Mouse (Mus musculus) thymus, adult 2 months (tissue): ENCODE measurements at regions not wholly inside any gene's neighbourhood (a gene's known extent, or its start where the extent isn't known, plus 50 kb on each side); places are given as distances from the start of the nearest gene placed in this dataset.

Experiments used
- DNase-seq: peaks from one replicate; pipeline ENCODE4 v3.0.0; 2021
- H3K27ac ChIP-seq: fragments of 200-500 bp; 2 replicates; pipeline ENCODE4 v1.5.1; 2012; ENCODE audit warnings: low read length, control low read depth; ENCODE audit not compliant: control insufficient read depth, insufficient read depth
- H3K27me3 ChIP-seq: fragments of 200-500 bp; 2 replicates; pipeline ENCODE4 v1.6.1; 2012; ENCODE audit warnings: mild to moderate bottlenecking, low read length, moderate library complexity, mixed read lengths; ENCODE audit not compliant: control insufficient read depth, insufficient read depth
- H3K36me3 ChIP-seq: fragments of 200-500 bp; 2 replicates; pipeline ENCODE4 v1.6.1; 2012; ENCODE audit warnings: mild to moderate bottlenecking, low read length, moderate library complexity; ENCODE audit not compliant: control insufficient read depth, insufficient read depth
- H3K4me1 ChIP-seq: fragments of 200-500 bp; replicated peaks from 2 replicates; pipeline ENCODE4 v1.6.1; 2012; ENCODE audit warnings: low read length; ENCODE audit not compliant: control insufficient read depth, insufficient read depth
- H3K4me3 ChIP-seq: fragments of 200-500 bp; 2 replicates; pipeline ENCODE4 v1.5.1; 2012; ENCODE audit warnings: mild to moderate bottlenecking, low read length, control low read depth, moderate library complexity; ENCODE audit not compliant: control insufficient read depth, insufficient read depth
- CTCF ChIP-seq: fragments of 200-500 bp; IDR thresholded peaks from 2 replicates; pipeline ENCODE4 v1.5.1; 2012; ENCODE audit warnings: mild to moderate bottlenecking, control low read depth, low read length, moderate library complexity, borderline replicate concordance; ENCODE audit not compliant: control insufficient read depth, poor library complexity, insufficient read depth; ENCODE audit errors: extremely low read depth
- POLR2A ChIP-seq: fragments of 200-500 bp; IDR thresholded peaks from 2 replicates; pipeline ENCODE4 v1.6.1; 2012; ENCODE audit warnings: mild to moderate bottlenecking, low read length, control low read depth, moderate library complexity; ENCODE audit not compliant: control insufficient read depth, poor library complexity, insufficient read depth; ENCODE audit errors: extremely low read depth
- WGBS: fragments of 180-500 bp; shearing (Covaris S2); methylation state at CpG from one replicate; pipeline ENCODE4 v1.1.7; 2018; 5-methylcytosine and 5-hydroxymethylcytosine counted together

- 43% methylated on average over 8 of the region's 8 CpGs for WGBS
- TF ChIP-seq POLR2A (no peak), CTCF (no peak)
Observed at GRCm38 (mm10) chr4:125915166-125915565, 109.2 kb upstream of the Csf3r start.

GRCm38 (mm10) chr4:125917210-125917609, 107.1 kb upstream of the Csf3r start:
- no peaks in the 10 kb centered on the region for H3K4me1 ChIP-seq
- WGBS, result 59% methylated on average over 6 of the region's 6 CpGs
- no peak overlapping the region for H3K27ac ChIP-seq
- DNase-seq, result no peak
- H3K4me3 ChIP-seq, result no peak overlapping the region
- TF ChIP-seq POLR2A (no peak), CTCF (no peak)
- H3K27me3 ChIP-seq, result no peaks in the 10 kb centered on the region
- no peaks in the 10 kb centered on the region for H3K36me3 ChIP-seq

More at GRCm38 (mm10) chr4:125915166-125915565, 109.2 kb upstream of the Csf3r start:
- no peak for DNase-seq
- no peaks in the 10 kb centered on the region for H3K27me3 ChIP-seq
- H3K4me1 ChIP-seq, result no peaks in the 10 kb centered on the region
- H3K36me3 ChIP-seq, result no peaks in the 10 kb centered on the region
- no peak overlapping the region for H3K4me3 ChIP-seq
- H3K27ac ChIP-seq, result no peak overlapping the region

- no peaks in the 10 kb centered on the region for H3K27me3 ChIP-seq
- no peaks in the 10 kb centered on the region for H3K4me1 ChIP-seq
- WGBS, result 25% methylated on average over 19 of the region's 19 CpGs
- no peaks in the 10 kb centered on the region for H3K36me3 ChIP-seq
- no peak overlapping the region for H3K4me3 ChIP-seq
- DNase-seq, result no peak
- TF ChIP-seq CTCF (no peak), POLR2A (no peak)
- no peak overlapping the region for H3K27ac ChIP-seq
Observed at GRCm38 (mm10) chr4:125921550-125922316, 102.6 kb upstream of the Csf3r start.

GRCm38 (mm10) chr4:125922317-125922878, 102.0 kb upstream of the Csf3r start:
- no peaks in the 10 kb centered on the region for H3K4me1 ChIP-seq
- no peaks in the 10 kb centered on the region for H3K27me3 ChIP-seq
- DNase-seq, result no peak
- TF ChIP-seq CTCF (no peak), POLR2A (no peak)
- no peak overlapping the region for H3K27ac ChIP-seq
- H3K4me3 ChIP-seq, result no peak overlapping the region
- no peaks in the 10 kb centered on the region for H3K36me3 ChIP-seq
- WGBS, result 42% methylated on average over 11 of the region's 11 CpGs

- H3K4me3 ChIP-seq, result no peak overlapping the region
- H3K4me1 ChIP-seq, result no peaks in the 10 kb centered on the region
- 69% methylated on average over 7 of the region's 7 CpGs for WGBS
- TF ChIP-seq CTCF (no peak), POLR2A (no peak)
- H3K36me3 ChIP-seq, result no peaks in the 10 kb centered on the region
- no peak for DNase-seq
- no peak overlapping the region for H3K27ac ChIP-seq
- H3K27me3 ChIP-seq, result no peaks in the 10 kb centered on the region
Observed at GRCm38 (mm10) chr4:125923225-125923624, 101.1 kb upstream of the Csf3r start.

- Histone ChIP-seq H3K27ac (no peak overlapping the region), H3K4me1 (no peaks in the 10 kb centered on the region), H3K36me3 (no peaks in the 10 kb centered on the region), H3K27me3 (no peaks in the 10 kb centered on the region), H3K4me3 (no peak overlapping the region)
- 89% methylated on average over 4 of the region's 4 CpGs for WGBS
- DNase-seq, result no peak
- TF ChIP-seq CTCF (no peak), POLR2A (no peak)
Observed at GRCm38 (mm10) chr4:125928196-125928595, 96.2 kb upstream of the Csf3r start.
